Mouse (Mus musculus) lung, postnatal 0 days (tissue): Measurements from ENCODE around the gene Ndufc1.

Experiments used
- CTCF ChIP-seq: IDR thresholded peaks from 2 replicates; pipeline ENCODE4 v1.5.1; 2016; ENCODE audit warnings: antibody characterized with exemption, mild to moderate bottlenecking
- EP300 ChIP-seq: IDR thresholded peaks from 2 replicates; pipeline ENCODE4 v1.6.1; 2016; ENCODE audit warnings: antibody characterized with exemption, mild to moderate bottlenecking, control low read depth

DNA sequence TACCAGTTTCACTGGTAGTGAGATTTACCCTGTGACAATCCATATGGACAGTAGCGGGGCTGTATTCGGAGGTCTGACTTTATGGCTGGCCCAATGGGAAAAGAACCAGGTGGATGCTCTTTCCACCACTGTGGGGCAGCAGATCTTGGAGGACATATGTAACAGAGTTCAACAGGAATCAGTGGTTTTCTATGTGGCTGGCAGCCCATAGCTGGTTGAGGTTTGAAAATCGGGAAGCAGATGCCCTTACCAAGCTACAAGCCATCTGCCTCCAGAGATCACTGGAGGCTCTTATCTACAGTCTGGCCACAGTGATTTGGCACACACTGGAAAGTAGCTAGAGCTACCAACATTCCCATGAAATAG is 43.3 kb downstream of the Ndufc1 start:
- no peak for TF ChIP-seq CTCF
- TF ChIP-seq EP300 = no peak
